Mouse (Mus musculus) left cerebral cortex, adult 9 months (tissue): ENCODE results near the gene Gbp2.
A peak's percentile ranks its signal among the peaks of the same experiment; 100 is the strongest.
"Not testable (repeated sequence)": the region's sequence is repeated elsewhere in the genome, so short reads cannot be mapped to it uniquely, and the experiment has no call there.

Source experiments
- DNase-seq, 2 experiments: peaks; one replicate each; pipeline ENCODE4 v3.0.0; 2022; ENCODE audit warnings: low spot score in 2 of 2

The Gbp2 gene

DNA sequence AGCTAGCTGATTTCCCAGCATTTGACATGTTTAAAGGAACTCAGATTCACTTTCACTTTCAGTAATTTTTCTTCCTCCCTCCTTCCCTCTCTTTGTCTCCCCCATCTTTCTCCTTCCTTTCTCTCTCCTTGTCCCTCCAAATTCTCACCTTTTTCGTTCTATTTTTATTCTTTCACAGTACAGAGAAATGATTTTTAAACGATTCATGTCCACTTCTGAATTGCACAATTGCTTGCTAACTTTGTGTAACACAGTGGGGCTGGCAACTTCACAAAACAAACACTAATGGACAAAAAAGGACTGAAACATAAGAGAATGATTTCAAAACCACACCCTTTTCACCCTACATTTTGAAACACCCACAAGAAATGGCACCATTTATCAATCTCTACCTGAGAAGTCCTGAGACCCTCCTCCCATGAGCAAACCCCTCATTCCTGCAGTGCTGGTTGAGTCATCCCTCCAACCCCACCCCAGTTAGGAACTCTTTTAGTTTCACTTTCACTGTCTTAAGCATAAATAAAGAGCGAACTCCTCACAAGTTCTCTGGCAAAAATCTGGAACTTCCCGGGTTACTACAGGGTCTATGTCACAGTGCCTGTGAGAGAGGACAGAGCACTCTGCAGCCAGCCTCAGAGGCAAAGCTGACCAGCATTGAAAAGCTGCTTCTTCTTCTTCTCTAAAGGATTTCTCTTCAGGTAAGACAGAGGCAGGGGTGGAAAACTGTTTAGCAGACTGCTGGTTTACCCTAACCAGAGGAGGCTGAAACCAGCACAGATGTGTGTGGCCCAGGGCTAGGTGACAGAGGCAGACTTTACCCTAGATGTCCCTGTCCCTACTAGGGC is at the start of gene Gbp2:
TSS of gene Gbp2 (plus strand) at position 492 of the 845 bp plus-strand sequence.
- no peak for DNase-seq

DNA sequence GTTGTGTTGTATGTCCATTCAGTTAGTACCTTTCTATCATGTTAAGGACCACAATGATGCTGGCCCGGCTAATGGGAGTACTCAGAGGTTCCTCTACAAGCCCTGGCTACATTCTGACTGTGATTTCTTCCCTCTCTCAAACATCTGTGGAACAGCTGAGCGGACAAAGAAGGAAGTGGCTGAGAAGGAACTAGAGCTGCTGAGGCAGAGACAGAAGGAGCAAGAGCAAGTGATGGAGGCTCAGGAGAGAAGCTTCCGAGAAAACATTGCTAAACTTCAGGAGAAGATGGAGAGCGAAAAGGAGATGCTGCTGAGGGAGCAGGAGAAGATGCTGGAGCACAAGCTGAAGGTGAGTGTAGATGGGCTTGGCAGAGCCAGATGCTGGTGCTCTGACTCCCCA is 49.7 kb upstream of the Gbp2 start:
- DNase-seq = no peak

DNA sequence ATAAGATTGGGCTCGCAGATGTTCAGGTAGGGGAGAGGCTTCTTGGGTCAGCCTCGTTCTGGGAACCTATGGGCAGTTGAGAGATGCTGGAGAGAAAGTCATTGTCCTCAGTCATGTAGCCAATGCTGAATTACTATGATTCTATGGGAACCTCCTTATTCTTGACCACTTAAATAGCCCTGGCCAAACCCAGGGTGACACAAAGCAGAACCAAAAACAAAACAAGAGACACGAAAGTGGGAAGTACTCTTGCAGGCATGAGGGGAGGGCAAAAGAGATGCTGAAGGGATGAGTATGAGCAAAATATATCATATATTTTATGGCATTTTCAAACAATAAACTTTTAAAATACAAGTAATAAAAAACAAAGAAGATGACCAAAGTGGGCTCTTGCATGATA is 43.3 kb upstream of the Gbp2 start:
- DNase-seq = no peak

DNA sequence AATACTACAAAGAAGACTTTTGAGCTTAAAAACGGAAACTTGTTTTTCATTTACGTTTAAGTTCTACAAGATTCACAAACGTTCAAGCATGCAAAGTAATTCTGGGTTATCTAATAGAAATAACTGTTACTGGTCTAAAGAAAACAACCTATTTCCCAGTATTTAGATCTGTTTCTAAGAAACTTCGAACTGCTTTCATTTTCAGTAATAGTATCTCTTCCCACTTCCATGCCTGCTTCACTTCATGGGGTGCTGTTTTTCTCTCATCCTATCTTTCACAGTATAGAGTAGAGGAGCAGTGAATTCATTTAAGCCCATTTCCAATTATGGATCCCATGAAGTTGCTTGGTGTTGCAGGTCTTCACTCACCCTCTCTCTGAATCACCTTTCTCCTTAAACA is 42.1 kb upstream of the Gbp2 start:
- DNase-seq = no peak

DNA sequence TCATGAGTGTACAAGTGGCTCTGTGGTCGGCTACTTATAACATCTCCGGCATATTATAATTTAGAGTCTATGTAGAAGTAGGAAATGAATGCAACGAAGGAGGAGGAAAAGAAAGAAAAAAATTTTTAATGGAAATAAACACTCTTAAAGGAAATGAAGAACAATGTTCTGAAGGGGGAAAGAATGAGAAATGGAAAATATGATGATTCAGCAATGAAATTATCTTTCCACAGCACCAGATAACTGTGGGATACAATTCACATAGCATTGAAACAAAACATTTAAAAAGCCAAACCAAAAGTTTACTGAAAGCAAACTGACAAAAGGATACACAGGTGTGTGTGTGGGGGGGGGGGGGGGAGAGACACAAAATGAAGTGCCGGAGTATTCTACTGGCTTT is 37.3 kb upstream of the Gbp2 start:
- no peak for DNase-seq

DNA sequence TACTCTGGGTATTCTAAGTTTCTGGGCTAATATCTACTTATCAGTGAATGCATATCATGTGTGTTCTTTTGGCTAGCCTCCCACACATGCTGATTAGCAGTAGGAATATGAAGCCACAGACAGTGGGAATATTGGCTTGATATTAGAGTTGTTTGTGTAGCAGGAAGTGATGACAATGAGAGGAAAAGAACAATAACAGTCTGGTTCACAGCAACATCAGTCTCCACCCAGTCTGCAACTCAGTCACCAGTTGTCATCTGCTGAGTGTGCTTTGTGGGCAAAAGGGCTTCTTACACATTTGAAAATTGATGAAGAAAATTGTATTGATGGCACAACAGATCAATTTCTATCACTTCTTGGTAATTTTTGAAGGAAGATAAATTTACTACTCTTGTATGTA is 33.0 kb upstream of the Gbp2 start:
- DNase-seq = no peak

DNA sequence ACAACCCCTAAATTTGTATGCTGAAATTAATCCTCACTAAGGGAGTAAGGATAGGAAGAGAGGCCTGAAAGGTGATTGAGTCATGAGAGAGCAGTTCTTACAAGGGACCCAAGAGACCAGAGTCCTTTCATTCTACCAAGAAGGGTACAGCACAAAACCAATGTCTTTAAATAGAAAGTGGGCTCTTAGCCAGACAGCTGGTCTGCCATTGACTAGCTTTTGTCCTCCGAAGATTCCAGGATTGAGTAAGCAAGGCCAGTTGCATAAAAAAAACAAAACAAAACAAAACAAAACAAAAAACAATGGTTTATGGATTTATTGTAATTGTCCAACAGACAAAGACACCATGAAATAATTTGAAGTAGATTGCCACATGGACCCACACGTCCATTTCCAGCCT is 31.5 kb upstream of the Gbp2 start:
- no peak for DNase-seq

DNA sequence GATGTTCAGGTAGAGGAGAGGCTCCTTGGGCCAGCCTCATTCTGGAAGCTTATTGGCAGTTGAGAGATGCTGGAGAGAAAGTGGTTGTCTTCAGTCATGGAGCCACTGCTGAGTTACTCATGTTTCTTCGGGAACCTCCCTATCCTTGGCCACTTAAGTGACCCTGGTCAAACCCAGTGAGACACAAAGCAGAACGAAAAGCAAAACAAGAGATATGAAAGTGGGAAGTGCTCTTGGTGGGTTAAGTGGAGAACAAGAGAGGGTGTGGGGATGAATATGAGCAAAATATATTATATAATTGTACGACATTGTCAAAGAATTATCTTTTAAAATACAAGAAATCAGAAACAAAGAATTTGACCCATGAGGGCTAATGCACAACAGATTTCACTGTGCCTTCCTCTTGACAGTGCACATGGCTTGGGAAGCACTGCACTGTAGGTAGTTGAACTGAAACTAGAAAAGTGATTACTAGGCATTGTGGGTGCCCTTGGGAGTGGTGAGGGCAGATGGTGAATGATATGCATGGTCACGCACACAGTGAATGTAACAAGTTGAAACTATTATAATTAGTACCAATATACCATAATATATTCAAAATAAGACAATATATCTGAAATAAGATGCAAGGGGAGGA is 29.9 kb upstream of the Gbp2 start:
- DNase-seq = no peak

DNA sequence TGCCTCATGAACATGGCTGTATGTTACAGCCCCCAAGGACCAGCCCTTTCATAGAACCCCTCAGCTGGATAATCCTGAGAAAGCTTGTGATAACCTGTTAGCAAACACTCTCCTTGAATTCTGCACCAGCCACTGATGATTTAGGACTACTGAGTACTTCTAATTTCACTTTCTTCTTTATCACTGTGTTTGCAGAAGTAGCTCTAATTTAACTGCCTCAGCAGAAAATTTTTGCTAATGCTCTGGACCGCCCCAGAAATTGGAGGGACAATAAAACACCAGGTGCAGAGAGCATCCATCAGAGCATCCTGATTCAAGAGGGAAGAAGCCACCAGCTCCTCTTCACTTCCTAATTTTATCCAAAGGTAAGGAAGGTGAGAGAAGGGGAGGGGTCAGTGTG is 25.9 kb upstream of the Gbp2 start, which contains the start of gene Gbp2b:
TSS of gene Gbp2b (plus strand) at position 301 of the 400 bp plus-strand sequence.
- no peak for DNase-seq

DNA sequence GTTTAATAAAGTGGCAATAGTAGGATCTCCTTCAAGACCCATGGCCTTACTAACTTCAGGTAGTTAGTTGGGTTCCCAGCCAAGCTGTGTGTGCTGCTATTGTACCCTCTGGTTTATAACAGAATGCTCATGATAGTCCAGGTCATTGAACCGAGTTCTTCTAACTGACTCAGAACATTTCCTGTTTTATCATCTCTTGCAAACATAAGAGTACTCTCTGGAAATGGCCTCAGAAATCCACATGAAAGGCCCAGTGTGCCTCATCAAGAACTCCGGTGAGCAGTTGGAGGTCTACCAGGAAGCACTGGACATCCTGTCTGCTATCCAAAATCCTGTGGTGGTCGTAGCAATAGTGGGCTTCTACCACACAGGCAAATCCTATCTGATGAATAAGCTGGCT is 22.5 kb upstream of the Gbp2 start:
- no peak for DNase-seq

DNA sequence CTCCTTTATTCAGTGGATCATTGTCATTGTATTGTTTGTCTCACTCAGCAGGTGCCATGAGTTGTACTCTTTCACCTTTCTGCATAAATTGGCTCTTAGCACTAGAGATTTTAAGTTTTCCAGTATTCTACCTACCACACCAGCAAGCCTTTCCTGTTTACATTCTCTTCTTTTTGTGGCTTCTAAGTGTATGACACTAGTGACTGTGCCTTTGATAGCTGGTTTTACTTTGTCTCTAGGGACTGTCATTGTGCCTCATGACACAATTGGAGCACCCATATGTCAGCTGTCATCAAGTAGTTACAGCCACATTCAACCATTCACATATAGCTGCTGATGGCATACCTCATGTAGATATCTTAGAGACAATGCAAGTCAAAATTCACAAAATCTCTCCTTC is 18.7 kb upstream of the Gbp2 start:
- no peak for DNase-seq

DNA sequence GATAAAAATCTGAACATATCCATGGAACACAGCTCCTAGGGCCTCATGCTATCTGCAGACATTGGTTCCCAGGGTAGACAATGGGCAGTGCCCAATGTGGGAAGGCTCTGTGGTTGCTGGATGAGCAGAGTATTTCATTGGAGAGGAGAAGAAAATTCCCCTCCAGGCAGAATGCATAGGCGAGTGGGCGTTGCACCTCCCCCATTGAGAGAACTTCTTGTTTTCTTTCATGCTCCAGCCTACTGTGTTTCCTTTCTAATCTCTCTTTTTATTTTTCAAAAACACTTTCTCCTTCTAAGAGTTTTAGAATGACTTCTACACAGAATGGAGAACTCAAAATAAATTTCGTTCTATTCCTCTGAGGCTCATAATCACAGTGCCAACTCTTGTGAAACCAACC is 1.7 kb upstream of the Gbp2 start:
- DNase-seq = no peak

DNA sequence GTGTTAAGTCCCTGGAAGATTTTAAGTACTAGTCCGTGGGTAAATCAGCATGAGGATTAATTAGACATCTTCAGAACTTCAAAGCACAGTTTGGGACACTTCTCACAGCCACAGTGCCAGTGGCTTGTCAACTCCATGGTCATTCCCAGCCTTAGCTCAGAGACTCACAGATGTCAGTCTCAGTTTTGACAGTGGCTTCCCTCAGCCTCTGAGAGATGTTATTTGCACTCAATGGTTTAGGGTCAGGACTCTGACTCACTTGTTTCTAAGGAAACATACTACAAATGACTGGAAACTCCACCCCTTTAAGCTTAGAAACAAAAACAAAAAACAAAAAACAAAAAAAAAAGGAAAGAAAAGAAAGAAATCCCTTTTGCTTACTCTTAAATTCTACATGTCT is 796 bp upstream of the Gbp2 start:
- no peak for DNase-seq

DNA sequence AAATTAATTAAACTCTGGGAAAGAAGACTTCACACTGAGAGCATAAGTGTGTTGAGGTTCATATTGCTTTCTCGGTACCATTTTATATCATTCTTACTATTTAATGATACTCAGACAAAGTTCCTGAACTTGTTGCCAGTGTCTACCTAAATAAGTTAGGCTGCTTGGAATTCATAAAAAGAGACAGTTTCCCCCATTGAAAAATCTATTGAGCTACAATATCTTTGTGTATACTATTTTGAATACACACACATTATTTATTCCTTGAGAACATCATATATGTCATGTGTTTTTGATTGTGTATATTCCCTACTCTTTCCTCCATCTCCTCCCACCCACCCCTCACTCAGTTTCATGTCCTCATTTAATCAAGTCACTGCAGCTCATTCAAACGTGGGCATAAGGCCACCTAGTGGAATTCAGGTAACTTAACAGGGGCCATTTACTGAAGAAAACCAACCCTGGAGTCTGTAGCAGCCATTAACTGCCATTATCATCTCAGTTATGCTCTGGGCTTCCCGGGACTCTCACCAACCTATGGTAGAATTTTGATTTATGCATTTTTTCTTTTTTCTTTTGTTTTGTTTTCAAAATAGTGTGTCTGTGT is 657 bp downstream of the Gbp2 start:
- DNase-seq = no peak

DNA sequence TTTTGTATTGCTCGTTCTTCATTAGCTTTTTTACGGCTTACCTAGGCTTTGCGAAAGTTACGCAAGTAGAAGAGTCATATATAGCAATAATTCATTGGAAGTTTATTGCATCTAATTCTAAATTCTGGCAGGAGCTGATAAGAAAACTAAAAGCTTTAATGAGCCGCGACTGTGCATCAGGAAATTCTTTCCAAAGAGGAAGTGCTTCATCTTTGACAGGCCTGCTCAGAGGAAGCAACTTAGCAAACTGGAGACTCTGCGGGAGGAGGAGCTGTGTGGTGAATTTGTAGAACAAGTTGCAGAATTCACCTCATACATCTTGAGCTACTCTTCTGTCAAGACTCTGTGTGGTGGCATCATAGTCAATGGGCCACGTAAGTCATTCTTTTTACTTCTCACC is 10.0 kb downstream of the Gbp2 start:
- no peak for DNase-seq

DNA sequence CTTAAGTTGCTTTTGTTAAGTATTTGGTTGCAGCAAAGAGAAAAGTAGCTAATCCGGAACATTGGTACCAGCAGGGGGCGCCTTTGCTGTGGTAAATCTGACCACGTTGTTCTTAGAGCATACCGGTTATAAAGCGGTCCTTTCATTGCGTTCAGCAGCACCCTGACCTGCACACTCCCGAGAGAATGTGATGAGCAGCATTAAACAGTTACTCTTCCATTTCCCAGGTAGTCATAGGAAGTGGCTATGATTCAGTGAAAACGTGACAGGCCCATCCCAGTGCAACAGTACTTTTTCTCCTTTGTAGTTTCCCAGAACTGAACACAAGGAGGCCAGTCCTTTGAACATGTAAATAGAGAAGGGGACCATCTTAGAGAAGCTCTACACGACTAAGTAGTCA is 19.8 kb downstream of the Gbp2 start:
- peak in 1 of 2 experiments; percentile 44 for DNase-seq

DNA sequence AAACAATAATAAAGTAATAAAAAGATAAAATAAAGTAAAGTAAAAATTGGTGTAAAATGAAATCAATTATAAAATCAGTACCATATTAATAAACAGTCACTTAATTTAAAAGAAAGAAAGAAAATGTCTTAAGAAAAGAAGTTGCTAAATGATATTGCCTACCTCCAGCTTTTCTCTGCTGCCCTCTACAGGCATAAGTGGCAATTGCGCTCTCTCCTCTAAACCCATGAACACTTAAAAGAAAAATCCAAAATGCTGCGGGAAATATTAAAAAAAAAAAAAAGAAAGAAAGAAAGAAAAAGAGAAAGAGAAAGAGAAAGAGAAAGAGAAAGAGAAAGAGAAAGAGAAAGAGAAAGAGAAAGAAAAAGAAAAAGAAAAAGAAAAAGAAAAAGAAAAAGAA is 25.5 kb downstream of the Gbp2 start:
- peak in 1 of 2 experiments; percentile 72 for DNase-seq

DNA sequence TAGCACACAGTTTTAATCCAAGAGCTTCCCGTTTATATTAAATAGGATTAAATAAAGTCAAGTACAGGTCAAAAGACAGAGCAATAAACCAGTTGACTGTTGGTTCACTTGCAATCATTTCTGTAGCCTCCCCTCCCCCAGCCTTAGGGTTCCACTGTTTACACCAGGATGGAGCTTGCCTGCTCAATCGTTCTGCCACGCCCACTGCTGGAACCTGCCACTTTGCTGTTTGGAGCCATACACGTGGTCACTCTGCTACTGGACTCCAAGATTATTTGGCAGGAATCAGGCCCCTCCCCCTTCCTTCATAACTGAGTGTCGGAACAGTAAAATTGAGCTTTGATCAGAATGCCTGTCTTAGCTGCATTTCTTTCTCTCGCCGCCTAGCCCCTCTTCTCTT is 27.4 kb downstream of the Gbp2 start:
- DNase-seq = not testable (repeated sequence)

DNA sequence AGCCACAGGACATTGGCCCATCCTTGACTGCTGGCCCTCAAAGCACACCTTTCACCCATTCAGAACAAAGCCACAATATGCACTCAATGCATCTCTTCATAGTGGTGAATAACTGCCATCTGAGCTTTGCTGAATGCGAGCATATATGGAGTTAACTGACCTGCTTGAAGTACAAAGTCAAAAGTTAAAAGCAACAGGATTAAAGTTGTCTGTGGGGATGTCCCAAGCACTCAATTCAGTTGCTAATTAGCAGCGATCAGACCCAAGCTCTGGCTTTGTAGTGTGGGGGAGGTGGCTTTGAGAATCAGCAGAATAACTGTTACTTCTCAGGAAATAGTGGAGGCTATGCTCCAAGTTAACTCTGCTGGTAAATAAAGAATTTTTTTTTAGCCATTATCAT is 29.8 kb downstream of the Gbp2 start:
- DNase-seq = no peak

DNA sequence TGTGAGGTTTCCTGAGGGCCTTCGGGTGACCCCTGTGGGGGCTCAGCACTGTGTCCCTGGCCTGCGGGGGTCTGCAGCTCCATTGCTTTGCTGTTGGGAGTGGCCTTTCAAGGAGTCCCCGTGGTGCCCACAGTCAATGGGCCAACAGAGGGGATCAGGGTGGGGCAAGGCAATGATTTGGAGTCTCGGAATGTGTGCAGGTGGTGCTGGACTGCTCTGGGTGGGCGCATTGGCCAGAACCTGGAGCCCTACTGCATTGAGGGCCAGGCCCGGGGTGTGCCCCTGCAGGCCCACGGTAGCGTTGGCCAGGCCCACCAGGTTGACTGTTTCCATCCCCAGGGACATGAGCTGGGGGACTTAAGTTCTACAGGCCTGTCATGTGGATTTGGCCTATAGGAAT is 44.3 kb downstream of the Gbp2 start:
- no peak for DNase-seq

DNA sequence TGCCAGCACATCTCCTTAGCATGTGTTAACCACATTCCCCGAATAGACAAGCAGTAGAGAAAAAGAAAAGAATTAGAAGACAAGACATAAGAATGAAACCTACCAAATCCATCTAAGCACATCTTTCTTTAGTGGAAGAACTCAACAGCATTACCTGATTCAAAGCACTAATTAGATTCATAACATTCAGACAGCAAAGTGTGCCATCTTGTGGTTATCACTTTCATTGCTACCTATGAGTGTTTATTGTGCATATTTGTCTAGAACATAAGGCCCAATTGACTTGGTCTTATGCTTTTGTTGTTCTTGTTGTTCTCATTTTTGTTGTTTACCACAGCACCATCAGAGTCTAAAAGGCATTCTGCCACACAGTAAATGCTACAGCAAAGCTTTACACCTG is 54.2 kb downstream of the Gbp2 start:
- DNase-seq = peak in 1 of 2 experiments; percentile 7
